Mouse (Mus musculus): ENCODE results near the gene D3Ertd254e.

Gene D3Ertd254e

GRCm38 (mm10) chr3:36210939-36211338, 60.1 kb downstream of the D3Ertd254e start:
- in situ Hi-C loops (cut with MboI, MseI): loop anchor here (5.0 kb wide), 4 partner anchors 226 to 291 kb away; no protein-coding TSS in a partner anchor

- in situ Hi-C loops (cut with MboI, MseI): loop anchor here (5.0 kb wide), 4 partner anchors 225 to 290 kb away; no protein-coding TSS in a partner anchor
These were observed 61.9 kb downstream of the D3Ertd254e start for GRCm38 (mm10) chr3:36212758-36213157.

All from T-helper 17 cell (primary cell).